ENCODE assay signal across 8 mouse cellular contexts in the genomic region with DNA sequence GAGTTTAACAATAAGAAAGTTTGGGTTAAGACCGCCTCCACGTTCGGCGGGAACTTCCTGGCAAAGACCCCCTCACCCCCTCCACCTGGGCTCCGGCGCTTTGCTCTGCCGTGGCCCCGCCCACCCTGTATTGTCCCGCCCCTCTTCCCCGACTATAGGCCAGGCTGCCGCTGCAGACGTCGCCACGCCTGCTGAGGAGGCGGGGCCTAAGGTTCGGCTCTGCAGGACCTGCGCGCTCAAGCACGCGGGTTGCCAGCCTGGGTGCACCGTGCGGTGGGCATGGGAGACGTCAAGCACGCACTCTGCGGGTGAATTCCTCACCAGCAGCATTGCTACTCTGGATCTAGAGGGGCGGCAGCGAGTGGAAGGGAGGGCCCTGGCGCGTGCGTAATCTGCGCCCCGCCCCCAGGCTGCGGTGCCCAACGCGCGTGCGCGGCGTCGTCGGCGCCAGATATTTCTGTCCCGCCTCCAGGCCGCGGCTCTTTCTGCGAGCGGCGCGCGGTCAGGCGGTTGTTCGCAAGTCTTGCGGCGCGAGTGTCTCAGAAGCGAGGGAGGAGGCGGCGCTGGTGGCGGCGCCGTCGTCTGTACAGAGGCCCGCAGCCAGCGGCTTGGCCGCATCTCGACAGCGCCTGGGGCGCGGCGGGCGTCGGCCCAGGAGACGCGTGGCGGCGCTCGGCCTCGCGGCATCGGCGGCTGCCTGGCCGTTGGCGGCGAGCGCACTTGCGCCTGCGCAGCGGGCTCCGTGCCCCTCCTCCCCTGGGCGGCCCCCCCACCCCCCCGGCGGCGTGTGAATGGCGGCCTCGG. TPM values are rescaled to one million over a fixed set of nuclear protein-coding genes. Genes with fewer than 3 reads are reported as not detected.
A peak's percentile ranks its signal among the peaks of the same experiment; 100 is the strongest.
DNase-seq lines count a peak whose midpoint lies in the region; ATAC-seq and TF ChIP-seq lines count a peak whose summit lies in the region.

No protein-coding gene starts in this region.

- peak overlapping the region; percentile 80 for H3K4me2 ChIP-seq in forebrain, embryonic 13.5 days
- H3K4me2 ChIP-seq in liver, embryonic 16.5 days (ENCODE audit: low read depth, low read length): peak overlapping the region; percentile 97
- H3K4me2 ChIP-seq in neural tube, embryonic 12.5 days (replicated peaks): peak overlapping the region; percentile 92
- peak overlapping the region; percentile 85 for H3K4me2 ChIP-seq in stomach, postnatal 0 days (replicated peaks; ENCODE audit: low read depth)

- ATAC-seq in cerebellum, adult (ENCODE audit: insufficient number of reproducible peaks, low FRiP score, low TSS enrichment): peak; percentile 85
- ATAC-seq in forebrain, embryonic 13.5 days: peak; percentile 90
- peak; percentile 84 for ATAC-seq in liver, embryonic 16.5 days (ENCODE audit: low read depth)
- peak; percentile 84 for ATAC-seq in neural tube, embryonic 12.5 days (ENCODE audit: low FRiP score, low read depth)
- peak; percentile 87 for ATAC-seq in stomach, postnatal 0 days (ENCODE audit: low FRiP score, low TSS enrichment)

- H3K4me1 ChIP-seq in forebrain, embryonic 13.5 days: peaks cover 32% of the 10 kb centered on the region
- H3K4me1 ChIP-seq in liver, embryonic 16.5 days (ENCODE audit: control insufficient read depth, low read depth, low read length): peaks cover 27% of the 10 kb centered on the region
- peaks cover 21% of the 10 kb centered on the region for H3K4me1 ChIP-seq in neural tube, embryonic 12.5 days
- peaks cover 5% of the 10 kb centered on the region for H3K4me1 ChIP-seq in stomach, postnatal 0 days (replicated peaks; ENCODE audit: control insufficient read depth, insufficient read depth)

- no peak for TF ChIP-seq EP300 in stomach, postnatal 0 days (optimal IDR thresholded peaks at IDR 0.05)

- peak overlapping the region; percentile 99 for H3K27ac ChIP-seq in forebrain, embryonic 13.5 days
- H3K27ac ChIP-seq in liver, embryonic 16.5 days (ENCODE audit: low read length): peak overlapping the region; percentile 98
- peak overlapping the region; percentile 98 for H3K27ac ChIP-seq in neural tube, embryonic 12.5 days
- peak overlapping the region; percentile 99 for H3K27ac ChIP-seq in stomach, postnatal 0 days (replicated peaks)

- intact Hi-C loops in heart, postnatal 10 days (cut with DNase I): loop anchor here (2.0 kb wide), 1 partner anchor 15 kb away; no protein-coding TSS in a partner anchor

- peaks cover 39% of the 10 kb centered on the region for H3K36me3 ChIP-seq in forebrain, embryonic 13.5 days (ENCODE audit: poor library complexity, severe bottlenecking)
- H3K36me3 ChIP-seq in liver, embryonic 16.5 days (ENCODE audit: control insufficient read depth, insufficient read depth): peaks cover 34% of the 10 kb centered on the region
- H3K36me3 ChIP-seq in neural tube, embryonic 12.5 days: peaks cover 37% of the 10 kb centered on the region
- peaks cover 25% of the 10 kb centered on the region for H3K36me3 ChIP-seq in stomach, postnatal 0 days (ENCODE audit: control insufficient read depth, insufficient read depth, low read length)

- H3K9ac ChIP-seq in forebrain, embryonic 13.5 days: peak overlapping the region; percentile 98
- peak overlapping the region; percentile 93 for H3K9ac ChIP-seq in liver, embryonic 16.5 days (ENCODE audit: low read depth, low read length)
- H3K9ac ChIP-seq in neural tube, embryonic 12.5 days: peak overlapping the region; percentile 92
- peak overlapping the region; percentile 92 for H3K9ac ChIP-seq in stomach, postnatal 0 days (ENCODE audit: low read length)

- no peak for TF ChIP-seq CTCF in stomach, postnatal 0 days (IDR thresholded peaks at IDR 0.05; ENCODE audit: low read depth)

- under 1% methylated on average over 77 of the region's 95 CpGs for WGBS in forebrain, embryonic 13.5 days
- WGBS in liver, embryonic 16.5 days (ENCODE audit: insufficient replicate concordance): under 1% methylated on average over 92 of the region's 95 CpGs
- under 1% methylated on average over 95 of the region's 95 CpGs for WGBS in neural tube, embryonic 12.5 days
- under 1% methylated on average over 75 of the region's 95 CpGs for WGBS in stomach, postnatal 0 days

- H3K4me3 ChIP-seq in forebrain, embryonic 13.5 days: peak overlapping the region; percentile 92
- peak overlapping the region; percentile 95 for H3K4me3 ChIP-seq in liver, embryonic 16.5 days (ENCODE audit: low read depth, low read length)
- H3K4me3 ChIP-seq in neural tube, embryonic 12.5 days: peak overlapping the region; percentile 95
- H3K4me3 ChIP-seq in stomach, postnatal 0 days (ENCODE audit: low read depth, low read length): peak overlapping the region; percentile 92

- no peaks in the 10 kb centered on the region for H3K9me3 ChIP-seq in forebrain, embryonic 13.5 days (replicated peaks)
- no peaks in the 10 kb centered on the region for H3K9me3 ChIP-seq in liver, embryonic 16.5 days (replicated peaks; ENCODE audit: control insufficient read depth, low read length)
- no peaks in the 10 kb centered on the region for H3K9me3 ChIP-seq in neural tube, embryonic 12.5 days
- H3K9me3 ChIP-seq in stomach, postnatal 0 days (ENCODE audit: control insufficient read depth, low read length): no peaks in the 10 kb centered on the region

- peak; percentile 98 for DNase-seq in ES-CJ7 (ENCODE audit: low read depth, low spot score)
- peak; percentile 96 to 97 for DNase-seq in heart, postnatal 10 days
- peak; percentile 95 to 97 for DNase-seq in kidney, postnatal 4 days
- peak; percentile 94 for DNase-seq in stomach, postnatal 0 days (ENCODE audit: low spot score)

- H3K27me3 ChIP-seq in forebrain, embryonic 13.5 days: no peaks in the 10 kb centered on the region
- no peaks in the 10 kb centered on the region for H3K27me3 ChIP-seq in liver, embryonic 16.5 days (ENCODE audit: control insufficient read depth, insufficient read depth, low read depth, low read length)
- H3K27me3 ChIP-seq in neural tube, embryonic 12.5 days (replicated peaks): no peaks in the 10 kb centered on the region
- no peaks in the 10 kb centered on the region for H3K27me3 ChIP-seq in stomach, postnatal 0 days (ENCODE audit: control insufficient read depth, insufficient read depth, low read length)

RNA-seq across cellular contexts. Expression of gene Chmp2a, which starts 10.5 kb away (rescaled TPM):
- polyA plus RNA-seq in forebrain, embryonic 13.5 days (2015; fragmentation: Nextera tagmentation; extraction: Ambion mirVana): 164 and 168 TPM in 2 replicates
- total RNA-seq in heart, postnatal 10 days (2021): 100 to 1,000 TPM; 137 to 143 TPM
- polyA plus RNA-seq in liver, embryonic 16.5 days (2015; fragmentation: Nextera tagmentation; extraction: Ambion mirVana): 119 and 122 TPM in 2 replicates
- polyA plus RNA-seq in neural tube, embryonic 12.5 days (2016; fragmentation: Nextera tagmentation; extraction: Ambion mirVana): 150 and 151 TPM in 2 replicates
- polyA plus RNA-seq in stomach, postnatal 0 days (2015; fragmentation: Nextera tagmentation; extraction: Ambion mirVana): 271 and 287 TPM in 2 replicates

RNA-seq across cellular contexts. Expression of gene Ube2m, which starts 13.9 kb away (rescaled TPM):
- polyA plus RNA-seq in forebrain, embryonic 13.5 days (2015; fragmentation: Nextera tagmentation; extraction: Ambion mirVana): 44.0 and 53.7 TPM in 2 replicates
- 100 to 1,000 TPM; 185 to 188 TPM for total RNA-seq in heart, postnatal 10 days (2021)
- polyA plus RNA-seq in liver, embryonic 16.5 days (2015; fragmentation: Nextera tagmentation; extraction: Ambion mirVana): 10.6 and 14.3 TPM in 2 replicates
- 206 and 215 TPM in 2 replicates for polyA plus RNA-seq in neural tube, embryonic 12.5 days (2016; fragmentation: Nextera tagmentation; extraction: Ambion mirVana)
- polyA plus RNA-seq in stomach, postnatal 0 days (2015; fragmentation: Nextera tagmentation; extraction: Ambion mirVana): 90.9 and 93.4 TPM in 2 replicates

RNA-seq across cellular contexts. Expression of gene Zbtb45, which starts 14.3 kb away (rescaled TPM):
- polyA plus RNA-seq in forebrain, embryonic 13.5 days (2015; fragmentation: Nextera tagmentation; extraction: Ambion mirVana): 32.8 and 37.1 TPM in 2 replicates
- 10 to 100 TPM in 1 of 2 experiments, 1 to 10 TPM in 1; 9.7 to 11.8 TPM for total RNA-seq in heart, postnatal 10 days (2021)
- polyA plus RNA-seq in liver, embryonic 16.5 days (2015; fragmentation: Nextera tagmentation; extraction: Ambion mirVana): 10.0 and 11.4 TPM in 2 replicates
- polyA plus RNA-seq in neural tube, embryonic 12.5 days (2016; fragmentation: Nextera tagmentation; extraction: Ambion mirVana): 31.8 and 39.9 TPM in 2 replicates
- polyA plus RNA-seq in stomach, postnatal 0 days (2015; fragmentation: Nextera tagmentation; extraction: Ambion mirVana): 8.5 and 9.5 TPM in 2 replicates

RNA-seq across cellular contexts. Expression of gene Trim28, which starts 25.2 kb away (rescaled TPM):
- 270 and 289 TPM in 2 replicates for polyA plus RNA-seq in forebrain, embryonic 13.5 days (2015; fragmentation: Nextera tagmentation; extraction: Ambion mirVana)
- total RNA-seq in heart, postnatal 10 days (2021): 100 to 1,000 TPM; 148 to 165 TPM
- polyA plus RNA-seq in liver, embryonic 16.5 days (2015; fragmentation: Nextera tagmentation; extraction: Ambion mirVana): 50.0 and 57.9 TPM in 2 replicates
- 382 and 393 TPM in 2 replicates for polyA plus RNA-seq in neural tube, embryonic 12.5 days (2016; fragmentation: Nextera tagmentation; extraction: Ambion mirVana)
- polyA plus RNA-seq in stomach, postnatal 0 days (2015; fragmentation: Nextera tagmentation; extraction: Ambion mirVana): 93.7 and 105 TPM in 2 replicates

RNA-seq across cellular contexts. Expression of gene Slc27a5, which starts 26.1 kb away (rescaled TPM):
- polyA plus RNA-seq in forebrain, embryonic 13.5 days (2015; fragmentation: Nextera tagmentation; extraction: Ambion mirVana): 0.12 and 0.53 TPM in 2 replicates
- not detected for total RNA-seq in heart, postnatal 10 days (2021)
- polyA plus RNA-seq in liver, embryonic 16.5 days (2015; fragmentation: Nextera tagmentation; extraction: Ambion mirVana): 23.6 and 26.5 TPM in 2 replicates
- 0.33 and 0.46 TPM in 2 replicates for polyA plus RNA-seq in neural tube, embryonic 12.5 days (2016; fragmentation: Nextera tagmentation; extraction: Ambion mirVana)
- polyA plus RNA-seq in stomach, postnatal 0 days (2015; fragmentation: Nextera tagmentation; extraction: Ambion mirVana): 0.13 and 0.25 TPM in 2 replicates

Comparison
In these comparisons a context has a peak if more than half of its experiments do, and no peak if none do; other contexts are left out.
1. Peak in every context shown above with its lines: DNase-seq, ATAC-seq, H3K4me3 ChIP-seq and H3K27ac ChIP-seq.